Mouse (Mus musculus): ENCODE measurements at regions not wholly inside any gene's neighbourhood (a gene's known extent, or its start where the extent isn't known, plus 50 kb on each side); places are given as distances from the start of the nearest gene placed in this dataset.

DNA sequence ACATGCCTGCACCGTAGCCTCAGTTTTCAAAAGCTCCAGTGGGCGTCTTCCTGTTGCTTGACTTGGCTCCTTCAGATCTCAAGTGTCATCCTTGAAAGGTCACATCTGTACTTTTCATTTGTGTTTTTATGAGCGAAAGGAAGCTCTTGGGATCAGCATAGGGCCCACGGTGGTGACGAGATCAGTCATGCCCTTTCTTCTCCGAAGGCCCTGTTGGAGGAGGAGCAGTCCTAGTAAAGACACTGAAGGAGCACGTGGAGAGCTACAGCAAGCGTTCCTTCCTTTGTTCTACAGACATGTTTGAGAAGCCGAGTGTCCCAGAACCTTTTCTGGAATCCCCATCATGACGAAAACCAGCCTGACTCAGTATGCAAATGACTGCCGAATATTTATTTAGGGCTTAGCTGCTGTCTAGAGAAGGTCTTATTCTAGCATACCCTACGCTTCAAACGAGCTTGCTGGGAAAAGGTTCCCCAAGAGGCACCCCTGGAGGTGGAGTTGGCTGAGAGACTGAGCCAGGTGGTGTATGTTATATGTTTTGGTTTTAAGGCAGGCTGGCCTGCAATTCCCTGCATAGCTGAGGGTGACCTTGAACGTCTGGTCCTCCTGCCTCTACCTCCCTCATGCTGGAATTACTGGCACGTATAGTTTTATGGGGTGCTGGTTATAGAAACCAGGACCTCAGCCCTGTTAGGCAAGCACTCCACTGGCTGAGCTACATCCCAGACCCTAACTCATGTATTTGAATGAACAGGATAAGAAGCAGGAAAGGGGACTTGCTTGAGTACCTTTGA lies 285.1 kb upstream of the Cdh5 start:
- TF ChIP-seq CTCF (IDR thresholded peaks at IDR 0.05; ENCODE audit: borderline replicate concordance, insufficient read depth, low read depth, low read length) (no peak), POLR2A (IDR thresholded peaks at IDR 0.05; ENCODE audit: borderline replicate concordance, insufficient read depth, low read length) (no peak)
